Mouse (Mus musculus) left cerebral cortex, adult 2 months (tissue): Measurements from ENCODE around the gene Phf20. TPM values are rescaled to one million over a fixed set of nuclear protein-coding genes. Genes with fewer than 3 reads are reported as not detected.
A peak's percentile ranks its signal among the peaks of the same experiment; 100 is the strongest.

Source experiments
- DNase-seq, 2 experiments: peaks; one replicate each; pipeline ENCODE4 v3.0.0; 2021 to 2022; ENCODE audit warnings: low spot score in 2 of 2, mixed read lengths in 1 of 2; ENCODE audit errors: extremely low spot score in 1 of 2
- H3K27ac ChIP-seq: fragments of 200-600 bp; 2 replicates; pipeline ENCODE4 v1.8.1; 2022
- H3K4me3 ChIP-seq: fragments of 200-600 bp; 2 replicates; pipeline ENCODE4 v1.8.1; 2022
- CTCF ChIP-seq: fragments of 200-600 bp; IDR thresholded peaks from 2 replicates; pipeline ENCODE4 v1.8.1; 2022; ENCODE audit warnings: antibody characterized with exemption, mild to moderate bottlenecking, moderate library complexity
- intact Hi-C: fragments of 180-260 bp; cut with DNase I; formaldehyde crosslinking; loops from one replicate; pipeline ENCODE4 v1.15.1; 2025
- total RNA-seq, 2 experiments: library from RNA; stranded (reverse); gene quantifications; 2 replicates each; pipeline ENCODE4 v1.2.3; 2021

Gene Phf20
- total RNA-seq, 2 experiments from 2014 or later: 82.7 to 85.6 TPM

GRCm38 (mm10) chr2:156286733-156287132, 90.5 kb downstream of the Phf20 start:
- Histone ChIP-seq H3K27ac (no peak overlapping the region), H3K4me3 (no peak overlapping the region)
- intact Hi-C loops: no loop called here
- no peak; the same call in none of the 2 replicates for TF ChIP-seq CTCF
- DNase-seq: no peak

GRCm38 (mm10) chr2:156288222-156288621, 92.0 kb downstream of the Phf20 start:
- Histone ChIP-seq H3K27ac (no peak overlapping the region), H3K4me3 (no peak overlapping the region)
- no peak for TF ChIP-seq CTCF
- no peak for DNase-seq
- intact Hi-C loops: no loop called here

GRCm38 (mm10) chr2:156289552-156290160, 93.4 kb downstream of the Phf20 start:
- no peak overlapping the region for H3K27ac ChIP-seq
- no peak for DNase-seq
- intact Hi-C loops: no loop called here
- no peak for TF ChIP-seq CTCF
- H3K4me3 ChIP-seq: no peak overlapping the region

GRCm38 (mm10) chr2:156291998-156292397, 95.7 kb downstream of the Phf20 start:
- no peak overlapping the region for H3K27ac ChIP-seq
- no peak for TF ChIP-seq CTCF
- H3K4me3 ChIP-seq: no peak overlapping the region
- intact Hi-C loops: no loop called here
- no peak for DNase-seq

GRCm38 (mm10) chr2:156295601-156296063, 99.4 kb downstream of the Phf20 start:
- H3K27ac ChIP-seq: no peak overlapping the region
- TF ChIP-seq CTCF: no peak
- no peak overlapping the region for H3K4me3 ChIP-seq
- intact Hi-C loops: no loop called here
- DNase-seq: no peak

- H3K4me3 ChIP-seq: no peak overlapping the region
- intact Hi-C loops: no loop called here
- no peak for TF ChIP-seq CTCF
- no peak for DNase-seq
- no peak overlapping the region for H3K27ac ChIP-seq
These were observed 99.9 kb downstream of the Phf20 start for GRCm38 (mm10) chr2:156296190-156296589.

- no peak for TF ChIP-seq CTCF
- no peak for DNase-seq
- peak overlapping the region; percentile 53; the same call in 1 of the 2 replicates for H3K27ac ChIP-seq
- no peak overlapping the region for H3K4me3 ChIP-seq
- intact Hi-C loops: no loop called here
These were observed 101.4 kb downstream of the Phf20 start for GRCm38 (mm10) chr2:156297653-156298052.

GRCm38 (mm10) chr2:156298458-156298857, 102.2 kb downstream of the Phf20 start:
- peak in 1 of 2 experiments; percentile 27 for DNase-seq
- no peak overlapping the region for H3K4me3 ChIP-seq
- peak overlapping the region; percentile 53 for H3K27ac ChIP-seq

GRCm38 (mm10) chr2:156302063-156302462, 105.8 kb downstream of the Phf20 start:
- no peak for DNase-seq
- Histone ChIP-seq H3K4me3 (no peak overlapping the region), H3K27ac (no peak overlapping the region)
- intact Hi-C loops: no loop called here
- no peak for TF ChIP-seq CTCF

More at GRCm38 (mm10) chr2:156298458-156298857, 102.2 kb downstream of the Phf20 start:
- TF ChIP-seq CTCF: no peak
- intact Hi-C loops: no loop called here

- H3K4me3 ChIP-seq: no peak overlapping the region
- no peak for DNase-seq
- no peak for TF ChIP-seq CTCF
- intact Hi-C loops: no loop called here
- H3K27ac ChIP-seq: no peak overlapping the region
These were observed 108.1 kb downstream of the Phf20 start for GRCm38 (mm10) chr2:156304351-156304750.

- TF ChIP-seq CTCF: peak; percentile 64
- intact Hi-C loops: no loop called here
- Histone ChIP-seq H3K27ac (no peak overlapping the region), H3K4me3 (no peak overlapping the region)
- no peak for DNase-seq
These were observed 109.6 kb downstream of the Phf20 start for GRCm38 (mm10) chr2:156305818-156306217.

GRCm38 (mm10) chr2:156307261-156307660, 111.0 kb downstream of the Phf20 start:
- TF ChIP-seq CTCF: peak; percentile 33
- H3K27ac ChIP-seq: no peak overlapping the region
- H3K4me3 ChIP-seq: no peak overlapping the region
- DNase-seq: no peak
- intact Hi-C loops: no loop called here

GRCm38 (mm10) chr2:156309948-156310347, 113.7 kb downstream of the Phf20 start:
- intact Hi-C loops: loop anchor here (5.0 to 10.0 kb wide), 3 partner anchors 152 to 395 kb away; no protein-coding TSS in a partner anchor
- no peak for TF ChIP-seq CTCF
- no peak overlapping the region for H3K4me3 ChIP-seq
- DNase-seq: no peak
- no peak overlapping the region for H3K27ac ChIP-seq
